Mouse (Mus musculus): Measurements from ENCODE around the gene Mrpl16.

Gene Mrpl16

GRCm38 (mm10) chr19:11770205-11770892 lies at the start of gene Mrpl16:
Gene Mrpl16 (plus strand): TSS chr19:11770391.
- DNase-seq (ENCODE audit: low spot score in 2 of 2) = peak; percentile 83 to 88

GRCm38 (mm10) chr19:11723870-11724269 lies 46.3 kb upstream of the Mrpl16 start:
- no peak for DNase-seq (ENCODE audit: low spot score in 2 of 2)

- no peak for DNase-seq (ENCODE audit: low spot score in 2 of 2)
Measured at GRCm38 (mm10) chr19:11724275-11724674, 45.9 kb upstream of the Mrpl16 start.

GRCm38 (mm10) chr19:11725915-11726314 lies 44.3 kb upstream of the Mrpl16 start:
- no peak for DNase-seq (ENCODE audit: low spot score in 2 of 2)

GRCm38 (mm10) chr19:11727304-11727703 lies 42.9 kb upstream of the Mrpl16 start:
- no peak for DNase-seq (ENCODE audit: low spot score in 2 of 2)

- no peak for DNase-seq (ENCODE audit: low spot score in 2 of 2)
Measured at GRCm38 (mm10) chr19:11730278-11730677, 39.9 kb upstream of the Mrpl16 start.

- DNase-seq (ENCODE audit: low spot score in 2 of 2) = no peak
Measured at GRCm38 (mm10) chr19:11736455-11736854, 33.7 kb upstream of the Mrpl16 start.

GRCm38 (mm10) chr19:11745680-11746079 lies 24.5 kb upstream of the Mrpl16 start:
- no peak for DNase-seq (ENCODE audit: low spot score in 2 of 2)

- DNase-seq (ENCODE audit: low spot score in 2 of 2) = no peak
Measured at GRCm38 (mm10) chr19:11747298-11747697, 22.9 kb upstream of the Mrpl16 start, which contains the start of gene Gif. Gene Gif (plus strand): TSS chr19:11747554.

- DNase-seq (ENCODE audit: low spot score in 2 of 2) = no peak
Measured at GRCm38 (mm10) chr19:11765059-11765458, 5.1 kb upstream of the Mrpl16 start.

GRCm38 (mm10) chr19:11766413-11766812 lies 3.8 kb upstream of the Mrpl16 start:
- no peak for DNase-seq (ENCODE audit: low spot score in 2 of 2)

GRCm38 (mm10) chr19:11768163-11768562 lies 2.0 kb upstream of the Mrpl16 start:
- DNase-seq (ENCODE audit: low spot score in 2 of 2) = no peak

- DNase-seq (ENCODE audit: low spot score in 2 of 2) = no peak
Measured at GRCm38 (mm10) chr19:11769257-11769920, 802 bp upstream of the Mrpl16 start.

- peak; percentile 57 to 61 for DNase-seq (ENCODE audit: low spot score in 2 of 2)
Measured at GRCm38 (mm10) chr19:11777191-11777865, 7.1 kb downstream of the Mrpl16 start.

- no peak for DNase-seq (ENCODE audit: low spot score in 2 of 2)
Measured at GRCm38 (mm10) chr19:11785409-11786154, 15.4 kb downstream of the Mrpl16 start.

- DNase-seq (ENCODE audit: low spot score in 2 of 2) = no peak
Measured at GRCm38 (mm10) chr19:11787826-11788225, 17.6 kb downstream of the Mrpl16 start.

GRCm38 (mm10) chr19:11788876-11789275 lies 18.7 kb downstream of the Mrpl16 start:
- no peak for DNase-seq (ENCODE audit: low spot score in 2 of 2)

GRCm38 (mm10) chr19:11791825-11792224 lies 21.6 kb downstream of the Mrpl16 start:
- DNase-seq (ENCODE audit: low spot score in 2 of 2) = no peak

- no peak for DNase-seq (ENCODE audit: low spot score in 2 of 2)
Measured at GRCm38 (mm10) chr19:11793741-11794359, 23.7 kb downstream of the Mrpl16 start.

- DNase-seq (ENCODE audit: low spot score in 2 of 2) = no peak
Measured at GRCm38 (mm10) chr19:11794447-11794846, 24.3 kb downstream of the Mrpl16 start.

- no peak for DNase-seq (ENCODE audit: low spot score in 2 of 2)
Measured at GRCm38 (mm10) chr19:11800531-11801315, 30.5 kb downstream of the Mrpl16 start.
